Mouse (Mus musculus) left cerebral cortex, adult 18-20 months (tissue): Measurements from ENCODE around the gene Gm20547. TPM values are rescaled to one million over a fixed set of nuclear protein-coding genes. Genes with fewer than 3 reads are reported as not detected.

ENCODE experiments used
- DNase-seq, 2 experiments: peaks; one replicate each; pipeline ENCODE4 v3.0.0; 2021 to 2022; ENCODE audit warnings: low spot score in 2 of 2, mixed read lengths in 1 of 2
- total RNA-seq, 2 experiments: library from RNA; stranded (reverse); gene quantifications; 2 replicates each; pipeline ENCODE4 v1.2.3; 2021

The Gm20547 gene
- total RNA-seq, 2 experiments from 2014 or later: not detected

DNA sequence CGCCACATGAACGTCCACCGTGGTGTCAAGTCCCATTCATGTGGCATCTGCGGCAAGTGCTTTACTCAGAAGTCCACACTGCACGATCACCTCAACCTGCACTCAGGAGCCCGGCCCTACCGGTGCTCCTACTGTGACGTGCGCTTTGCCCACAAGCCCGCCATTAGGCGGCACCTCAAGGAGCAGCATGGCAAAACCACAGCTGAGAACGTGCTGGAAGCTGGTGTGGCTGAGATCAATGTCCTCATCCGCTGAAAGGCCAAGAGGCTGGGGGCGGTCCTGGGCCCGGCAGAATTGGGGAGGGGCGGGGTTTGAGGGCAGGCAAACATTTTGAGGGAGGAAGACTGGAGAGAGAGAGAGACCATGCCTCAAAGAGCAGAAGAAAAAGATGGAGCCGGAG, 14.5 kb upstream of the Gm20547 start:
- DNase-seq: no peak

DNA sequence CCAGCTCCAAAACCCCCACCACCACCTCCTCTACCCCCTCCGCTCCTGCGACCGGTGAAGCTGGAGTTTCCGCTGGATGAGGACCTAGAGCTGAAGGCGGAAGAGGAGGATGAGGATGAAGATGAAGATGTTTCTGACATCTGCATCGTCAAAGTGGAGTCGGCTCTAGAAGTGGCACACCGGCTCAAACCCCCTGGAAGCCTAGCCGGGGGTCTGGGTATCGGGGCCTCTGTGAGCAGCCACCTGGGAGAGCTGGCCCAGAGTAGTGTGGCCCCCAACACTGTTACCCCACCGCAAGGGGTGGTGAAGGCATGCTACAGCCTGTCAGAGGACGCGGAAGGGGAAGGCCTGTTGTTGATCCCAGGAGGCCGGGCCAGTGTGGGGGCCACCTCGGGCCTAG, 13.9 kb upstream of the Gm20547 start:
- no peak for DNase-seq

DNA sequence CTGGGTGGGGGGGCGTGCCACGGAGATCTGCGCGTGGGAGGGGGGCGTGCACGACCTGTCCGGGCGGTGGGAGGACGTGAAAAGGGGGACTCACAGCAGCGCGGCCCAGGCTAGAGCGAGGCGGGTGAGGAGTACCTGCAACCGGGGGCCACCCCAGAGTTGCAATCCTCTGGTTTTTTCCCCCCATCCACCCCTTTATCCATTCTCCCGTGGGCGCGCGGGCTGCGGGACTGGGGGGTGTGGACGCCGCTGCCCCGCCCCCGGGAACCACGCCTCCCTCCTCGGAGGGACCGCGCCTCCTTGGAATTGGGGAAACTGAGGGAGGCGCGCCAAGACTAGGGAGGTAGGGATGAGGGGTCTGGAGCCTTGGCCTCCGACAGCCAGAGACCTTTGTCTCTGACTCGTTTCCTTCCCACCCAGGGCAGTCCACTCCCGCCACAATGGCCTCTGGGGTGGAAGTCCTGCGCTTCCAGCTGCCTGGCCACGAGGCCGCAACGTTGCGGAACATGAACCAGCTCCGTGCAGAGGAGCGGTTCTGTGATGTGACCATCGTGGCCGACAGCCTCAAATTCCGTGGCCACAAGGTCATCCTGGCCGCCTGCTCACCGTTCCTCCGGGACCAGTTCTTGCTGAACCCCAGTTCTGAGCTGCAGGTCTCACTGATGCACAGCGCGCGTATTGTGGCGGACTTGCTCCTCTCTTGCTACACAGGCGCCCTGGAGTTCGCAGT, 13.1 kb upstream of the Gm20547 start:
- DNase-seq: peak; percentile 42 to 47

DNA sequence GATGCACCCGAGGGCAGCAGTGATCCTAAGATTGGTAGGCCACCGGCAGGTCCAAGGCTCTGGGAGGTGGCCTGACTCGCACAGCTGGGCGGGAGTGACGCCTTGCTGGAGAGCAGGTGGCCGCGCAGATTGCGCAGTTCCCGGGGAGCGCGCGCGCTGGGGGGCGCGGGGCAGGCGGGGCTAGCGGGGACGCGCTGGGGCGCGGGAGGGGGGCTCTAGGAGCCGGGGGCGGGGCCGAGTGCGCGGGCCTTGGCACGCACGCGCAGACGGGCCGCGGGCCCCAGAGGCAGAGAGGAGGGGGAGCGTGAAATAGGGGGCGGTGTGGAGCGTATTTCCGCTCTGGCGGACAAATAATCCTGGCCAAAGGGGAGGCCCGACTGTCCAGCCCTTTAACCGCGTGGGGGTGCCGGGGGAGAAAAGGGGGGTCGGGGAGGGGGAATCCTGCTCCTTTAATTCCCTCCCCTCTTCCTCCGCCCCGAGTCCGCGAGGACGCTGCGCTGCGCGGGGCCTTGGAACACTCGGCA, 12.3 kb upstream of the Gm20547 start:
- peak; percentile 89 to 93 for DNase-seq

DNA sequence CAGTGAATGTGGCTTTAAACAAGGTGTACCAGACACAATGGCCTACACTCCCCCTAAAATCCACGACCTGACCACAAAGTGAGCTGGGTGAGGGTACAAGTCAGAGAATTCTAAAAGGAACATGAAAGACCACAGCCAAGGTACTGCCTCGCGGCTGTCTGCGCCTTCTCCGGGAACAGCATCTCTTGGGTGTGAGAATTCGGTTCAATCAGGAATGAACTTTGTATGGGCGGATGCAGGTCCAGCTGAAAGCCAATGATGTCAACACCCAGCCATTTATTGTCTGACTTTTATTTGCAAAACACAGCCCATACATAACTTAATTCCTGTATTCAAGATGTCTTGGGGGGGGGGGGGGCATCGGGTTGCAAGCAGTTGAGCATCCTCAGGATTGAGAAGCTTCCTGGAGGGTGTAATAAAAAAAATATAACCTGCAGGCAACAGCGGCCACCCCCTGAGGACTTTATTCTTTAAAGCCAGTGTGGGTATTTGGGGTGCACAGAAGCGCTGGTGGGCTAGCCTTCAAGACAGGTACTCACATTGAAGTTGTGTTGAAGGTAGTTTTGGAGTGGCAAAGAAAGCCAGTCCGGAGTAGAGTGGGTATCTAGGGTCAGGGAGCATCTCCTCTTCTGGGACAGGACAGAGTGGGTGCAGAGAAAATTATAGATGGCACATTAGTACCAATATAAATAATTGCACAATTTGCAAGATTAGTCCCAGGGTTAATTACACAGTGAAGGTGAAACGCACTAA, 11.4 kb upstream of the Gm20547 start:
- no peak for DNase-seq

DNA sequence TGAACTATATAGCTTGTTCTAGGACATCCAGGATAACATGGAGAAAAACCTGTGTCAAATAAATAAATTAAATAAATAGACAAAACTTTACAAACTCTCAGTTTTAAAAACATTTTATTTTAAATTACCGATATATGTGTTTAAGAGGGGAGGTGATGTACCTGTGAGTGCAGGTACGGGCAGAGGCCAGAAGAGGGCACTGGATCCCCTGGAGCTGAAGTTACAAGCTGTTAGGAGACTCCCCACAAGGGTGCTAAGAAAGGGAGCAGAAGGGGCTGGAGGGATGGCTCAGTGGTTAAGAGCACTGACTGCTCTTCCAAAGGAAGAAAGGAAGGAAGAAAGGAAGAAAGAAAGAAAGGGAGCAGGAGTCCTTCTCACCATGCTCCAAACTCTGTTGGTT, 9.5 kb upstream of the Gm20547 start:
- no peak for DNase-seq

DNA sequence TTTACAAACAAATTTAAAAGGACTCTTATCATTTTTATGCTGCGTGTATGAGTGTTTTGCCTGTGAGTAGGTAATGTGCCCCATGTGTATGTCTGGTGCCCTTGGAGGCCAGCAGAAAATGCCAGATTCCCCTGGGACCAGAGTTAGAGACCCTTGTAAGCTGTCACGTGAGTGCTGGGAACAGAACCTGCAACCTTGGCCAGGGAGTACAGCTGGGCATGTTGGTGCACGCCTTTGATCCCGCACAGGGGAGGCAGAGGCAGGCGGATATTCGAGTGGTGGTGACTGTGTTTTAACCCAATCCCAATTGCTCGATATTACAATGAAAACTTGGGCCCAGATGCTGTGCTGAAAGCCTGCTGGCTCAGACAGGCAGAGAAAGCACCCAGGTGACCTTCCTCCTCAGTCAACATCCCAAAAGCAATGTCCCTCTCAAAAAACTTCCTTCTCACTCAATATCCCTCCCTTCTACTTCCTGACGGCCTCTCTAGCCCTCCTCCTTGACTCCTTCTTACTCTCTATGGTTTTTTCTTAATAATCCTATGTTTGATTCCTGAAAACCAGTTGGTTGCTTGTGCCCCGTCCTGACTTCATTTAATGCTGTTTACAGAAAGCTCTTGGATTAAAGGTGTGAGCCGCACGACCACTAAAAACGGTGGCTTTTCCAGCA, 8.4 kb upstream of the Gm20547 start:
- DNase-seq: no peak

DNA sequence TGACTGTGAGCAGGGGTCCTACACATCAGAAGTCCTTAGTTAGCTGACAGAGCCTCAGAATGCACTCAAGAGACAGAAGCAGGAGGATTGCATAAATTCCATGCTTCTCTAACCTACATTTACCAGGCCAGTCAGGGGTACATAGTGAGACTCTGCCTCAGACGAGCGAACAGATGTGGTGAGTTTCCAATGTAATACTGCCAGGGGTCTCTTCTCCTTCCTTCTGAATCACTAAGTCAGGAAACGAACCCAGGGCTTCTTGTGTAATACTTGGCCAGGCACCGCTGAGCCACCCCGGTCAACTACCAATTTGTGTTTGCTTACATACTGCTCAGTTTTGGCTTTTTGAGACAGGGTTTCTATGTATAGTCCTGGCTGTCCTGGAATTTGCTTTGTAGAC, 6.1 kb upstream of the Gm20547 start:
- no peak for DNase-seq

DNA sequence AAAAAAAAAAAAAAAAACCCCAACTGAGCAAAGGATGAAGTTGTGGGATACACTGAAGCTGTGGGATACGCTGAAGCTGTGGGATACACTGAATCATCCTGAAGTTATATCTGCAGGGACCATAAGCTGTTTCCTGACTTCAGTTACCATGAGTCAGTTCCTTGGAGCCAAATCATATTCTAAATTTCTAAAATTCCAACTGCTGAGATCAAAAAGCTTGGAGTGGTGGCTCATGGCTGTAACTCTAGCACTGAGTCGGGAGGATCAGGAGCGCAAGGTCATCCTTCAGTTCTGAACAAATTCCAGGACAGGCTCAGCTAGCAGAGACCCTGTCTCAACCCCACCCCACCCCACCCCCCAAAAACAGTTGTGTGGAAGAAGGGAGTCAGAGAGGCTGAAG, 3.8 kb upstream of the Gm20547 start:
- DNase-seq: no peak

DNA sequence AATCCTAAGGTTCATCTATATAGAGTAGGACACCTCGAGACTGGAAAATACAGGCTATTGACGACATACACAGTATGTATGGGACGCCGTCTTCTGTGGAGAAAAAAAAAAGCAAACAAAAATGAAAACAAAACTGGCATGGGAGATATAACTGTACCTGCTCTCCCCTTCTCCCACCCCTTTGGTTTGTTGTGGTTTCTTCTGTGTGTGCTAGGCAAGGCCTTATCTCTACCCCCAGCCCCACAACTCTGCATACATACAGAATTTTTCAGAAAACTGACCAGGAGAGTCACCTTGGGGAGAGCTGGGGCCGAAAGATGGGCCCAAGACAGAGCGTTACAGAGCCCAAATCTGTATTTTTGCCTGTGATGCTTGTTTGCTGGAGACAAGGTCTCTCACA, 2.9 kb upstream of the Gm20547 start:
- no peak for DNase-seq

DNA sequence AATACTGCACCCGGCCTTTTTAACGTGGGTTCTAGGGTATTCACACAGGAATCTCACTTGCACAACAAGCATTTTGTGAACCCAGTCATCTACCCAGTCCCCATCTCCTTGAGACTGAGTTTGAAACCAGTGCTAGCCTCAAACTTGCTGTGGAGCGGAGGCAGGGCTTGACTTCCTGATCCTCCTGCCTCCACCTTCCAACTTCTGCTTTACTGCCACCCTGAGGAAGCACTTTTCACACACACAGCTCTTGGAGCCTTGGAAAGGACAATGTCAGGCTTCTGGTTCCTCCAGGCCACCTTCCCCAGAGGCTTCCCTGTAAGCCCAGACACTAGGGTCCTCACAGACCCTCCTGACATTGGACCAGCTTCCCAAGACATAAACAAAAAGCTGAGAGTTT, 1.5 kb upstream of the Gm20547 start:
- DNase-seq: no peak

DNA sequence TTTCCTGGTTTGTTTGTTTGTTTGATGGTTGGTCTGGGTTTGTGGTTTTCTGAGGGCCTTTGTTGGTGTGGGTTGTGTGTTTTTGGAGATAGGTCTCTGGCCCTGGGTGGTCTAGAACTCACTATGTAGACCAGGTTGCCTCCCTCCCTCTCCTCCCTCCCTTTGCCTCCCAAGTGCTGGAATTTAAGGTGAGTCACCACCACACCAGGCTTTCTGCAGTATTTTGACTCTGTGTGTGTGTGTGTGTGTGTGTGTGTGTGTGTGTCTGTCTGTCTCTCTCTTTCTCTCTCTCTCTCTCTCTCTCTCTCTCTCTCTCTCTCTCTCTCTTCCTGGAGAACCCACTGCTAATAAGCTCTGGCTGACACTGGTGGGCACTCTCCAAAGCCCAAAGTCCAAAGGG, 676 bp downstream of the Gm20547 start:
- no peak for DNase-seq

DNA sequence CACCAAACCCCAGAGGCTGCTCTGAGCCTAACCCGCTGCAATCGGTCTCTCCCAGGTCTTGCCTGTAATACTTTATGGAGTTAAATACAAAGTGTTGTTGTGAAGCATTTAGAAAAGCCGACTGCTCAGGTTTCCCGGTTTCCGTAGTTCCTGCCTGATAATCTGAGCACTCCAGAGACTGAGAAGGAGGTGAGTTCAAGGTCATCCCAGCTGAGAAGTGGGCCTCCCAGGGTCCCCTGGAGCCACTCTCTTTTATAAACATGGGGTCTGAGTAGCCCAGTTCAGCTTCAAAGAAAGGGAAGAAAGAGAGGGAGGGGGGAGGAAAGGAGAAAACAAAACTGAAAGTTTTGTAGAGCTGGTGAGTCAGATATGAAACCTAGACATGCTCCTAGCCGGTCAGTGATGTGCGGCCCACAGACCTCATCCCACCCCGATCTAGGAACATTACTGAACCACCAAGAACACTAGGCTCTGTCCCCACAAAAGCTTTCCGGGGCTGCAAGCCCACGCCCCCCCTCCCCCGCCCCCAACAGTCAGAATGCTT, 2.4 kb downstream of the Gm20547 start, which contains the start of gene Zbtb12:
Gene Zbtb12, plus strand, starts transcription at position 148 of the 544 bp plus-strand sequence.
- DNase-seq: no peak

DNA sequence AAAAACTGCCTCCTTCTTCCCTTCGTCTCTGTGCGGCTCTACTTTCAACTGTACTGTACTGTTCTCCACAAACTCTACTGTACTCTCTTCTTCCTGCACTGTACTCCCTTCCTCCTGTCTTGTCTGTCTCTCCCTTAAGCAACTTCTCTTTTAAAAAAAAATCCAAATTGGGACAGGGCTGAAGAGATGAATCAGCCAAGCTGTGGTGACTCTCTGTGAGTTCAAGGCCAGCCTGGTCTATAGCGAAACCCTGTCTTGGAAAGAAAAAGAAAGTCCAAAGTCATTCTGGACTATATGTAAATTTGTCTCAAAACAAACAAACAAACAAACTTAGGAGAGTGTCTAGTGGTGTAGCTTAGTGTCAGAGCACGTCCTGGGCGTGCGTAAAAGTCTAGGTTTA, 7.5 kb downstream of the Gm20547 start:
- DNase-seq: no peak

DNA sequence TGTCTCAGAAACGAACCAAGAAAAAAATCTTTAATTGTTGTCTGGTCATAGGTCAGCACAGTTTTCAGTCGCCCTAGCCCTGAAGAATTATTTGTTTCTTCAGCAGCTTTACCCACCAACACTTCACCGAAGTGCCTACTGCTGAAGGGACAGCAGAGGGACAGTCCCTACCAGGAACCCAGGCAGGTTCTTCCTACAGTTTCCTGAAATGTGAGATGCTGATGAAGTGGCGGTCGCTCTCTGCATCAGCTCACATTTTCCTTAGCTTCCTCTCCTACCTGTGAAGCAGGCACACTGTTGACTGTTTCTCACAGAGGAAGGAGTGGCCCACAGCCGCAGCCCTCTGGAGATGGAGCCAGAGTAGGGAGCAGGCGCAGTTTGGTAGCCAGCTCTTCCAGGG, 15.9 kb downstream of the Gm20547 start:
- no peak for DNase-seq

DNA sequence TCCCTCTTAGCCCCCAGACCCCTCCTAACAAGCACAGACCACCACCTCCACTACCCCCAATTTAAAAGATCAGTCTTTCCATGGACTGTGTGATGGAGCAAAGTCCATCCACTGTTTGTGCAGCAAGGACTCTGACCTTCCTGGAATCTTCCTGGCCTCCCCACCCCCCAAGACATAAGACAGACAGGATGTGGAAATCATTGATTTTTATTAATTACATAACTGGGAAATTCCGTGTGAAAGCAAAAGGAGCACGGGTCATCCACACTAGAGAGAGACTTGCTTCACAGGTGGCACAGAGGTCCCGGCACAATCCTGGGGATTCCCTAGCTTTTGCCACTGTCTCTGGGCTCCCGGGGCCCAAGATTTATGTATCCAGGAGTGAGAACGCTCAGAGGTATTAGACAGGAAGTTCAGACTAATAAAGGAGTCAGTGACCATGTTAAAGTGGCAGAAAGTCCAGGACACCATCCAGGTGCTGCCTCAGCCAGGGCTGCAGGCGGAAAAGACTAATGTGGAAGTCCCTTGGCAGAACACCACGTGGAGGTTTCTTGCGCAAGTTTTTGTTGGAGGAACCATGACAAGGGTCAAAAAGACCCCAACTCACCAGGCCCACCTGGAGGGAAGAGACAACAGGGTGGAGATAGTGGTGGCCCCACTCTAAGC, 19.3 kb downstream of the Gm20547 start, which contains the start of gene Cfb:
Gene Cfb, minus strand, starts transcription at position 103 of the 666 bp plus-strand sequence.
- DNase-seq: no peak

DNA sequence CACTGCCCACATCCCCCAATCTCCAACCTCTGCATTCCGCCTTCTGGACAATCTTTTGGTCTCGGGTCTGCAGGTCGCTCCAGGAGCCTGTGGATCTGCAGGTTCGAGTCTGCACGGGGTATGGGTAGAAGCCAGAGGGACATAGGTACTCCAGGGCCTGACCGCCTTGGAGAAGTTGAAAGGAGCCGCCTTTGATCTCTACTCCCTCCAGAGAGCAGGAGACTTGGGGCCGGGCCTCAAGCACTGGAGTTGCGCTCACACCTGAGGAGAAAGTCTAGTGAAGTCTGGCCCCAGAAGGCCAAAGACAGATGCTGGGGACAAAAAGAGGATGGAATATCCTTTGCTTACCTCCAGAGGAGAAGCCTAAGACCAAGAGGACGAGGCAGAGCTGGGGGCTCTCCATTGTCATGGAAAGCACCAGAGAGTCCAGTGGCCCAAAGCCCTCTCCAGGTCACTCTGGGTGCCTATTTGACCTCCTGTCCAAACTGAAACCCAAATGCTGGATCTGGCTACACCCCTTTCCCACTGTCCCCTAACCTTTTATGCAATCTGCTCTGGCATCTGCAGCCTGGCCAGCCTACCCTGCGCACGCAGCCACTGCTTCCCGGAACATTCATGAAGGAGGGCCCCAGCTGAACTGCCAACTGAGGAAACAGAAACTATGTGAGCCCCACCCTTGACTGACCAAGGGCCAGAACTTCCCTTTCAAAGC, 20.0 kb downstream of the Gm20547 start:
- no peak for DNase-seq

DNA sequence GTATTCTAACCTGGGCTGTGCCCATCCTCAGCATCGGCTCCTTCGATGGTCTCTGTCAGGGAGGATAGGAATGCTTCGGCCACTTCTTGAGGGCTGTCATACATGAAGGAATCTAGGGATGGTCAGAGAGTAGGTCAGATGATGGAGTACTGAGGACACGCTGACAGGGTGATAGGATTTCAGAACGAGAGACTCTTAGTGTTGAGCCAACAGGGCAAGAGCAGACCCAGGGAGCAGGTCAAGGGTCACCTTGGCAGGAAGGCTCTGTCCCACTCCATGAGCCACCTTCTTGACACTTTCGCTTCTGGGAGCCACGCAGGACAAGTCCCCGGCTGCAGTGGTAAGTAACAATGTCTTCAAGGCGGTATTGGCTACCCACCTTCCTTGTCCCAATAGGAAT, 21.3 kb downstream of the Gm20547 start:
- no peak for DNase-seq

DNA sequence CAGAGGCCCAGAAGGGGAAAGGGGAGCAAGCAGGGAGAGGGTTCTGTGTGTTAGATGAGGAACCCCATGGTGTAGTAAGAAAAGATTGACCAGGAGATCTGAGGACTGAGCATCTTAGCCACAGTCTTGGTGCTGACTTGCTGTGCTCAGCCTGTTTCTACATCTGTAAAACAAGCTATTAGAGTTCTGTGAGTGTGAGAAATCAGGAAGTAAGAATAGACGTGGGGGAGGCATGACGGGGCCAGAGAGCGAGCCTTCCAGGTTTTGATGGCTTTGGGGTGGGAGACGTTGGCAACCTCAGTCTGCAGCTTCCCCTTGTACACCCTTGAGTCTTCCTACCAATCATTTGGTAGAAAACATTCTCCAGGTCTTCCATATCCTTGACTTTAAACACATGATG, 23.2 kb downstream of the Gm20547 start:
- no peak for DNase-seq

DNA sequence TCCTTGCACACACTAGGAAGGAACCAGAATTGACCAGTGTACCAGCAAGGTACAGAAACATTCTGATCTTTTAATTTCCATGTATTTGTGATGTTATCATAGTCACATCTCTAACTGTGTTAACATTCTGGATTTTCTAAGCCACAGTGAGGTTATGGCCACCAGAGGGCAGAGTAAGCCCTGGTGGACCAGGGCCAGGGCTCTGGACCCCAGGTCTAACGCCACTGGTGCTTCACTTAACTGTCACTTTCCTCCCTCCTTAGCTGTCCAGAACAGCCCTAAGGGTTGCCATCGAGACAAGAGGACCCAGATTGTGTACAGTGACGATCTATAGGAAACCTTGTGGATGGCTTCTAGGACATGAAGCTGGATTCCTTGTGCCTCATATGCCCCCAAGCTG, 26.0 kb downstream of the Gm20547 start:
- peak; percentile 17 to 42 for DNase-seq
